Mouse (Mus musculus) kidney, embryonic 15.5 days (tissue): Measurements from ENCODE around the gene Tbata. TPM values are rescaled to one million over a fixed set of nuclear protein-coding genes. Genes with fewer than 3 reads are reported as not detected.

Source experiments
- ATAC-seq: fragments of 200-750 bp; cut with Nextera tagmentation; replicated peaks from 2 replicates; pipeline ENCODE4 v1.8.0; 2017; ENCODE audit warnings: moderate TSS enrichment; ENCODE audit not compliant: low FRiP score
- H3K27ac ChIP-seq: fragments of 300-500 bp; sonication (generic); 2 replicates; pipeline ENCODE4 v1.5.1; 2015; ENCODE audit warnings: mild to moderate bottlenecking, inconsistent platforms
- H3K27me3 ChIP-seq: fragments of 300-500 bp; sonication (generic); 2 replicates; pipeline ENCODE4 v1.6.1; 2015; ENCODE audit warnings: inconsistent platforms
- H3K36me3 ChIP-seq: fragments of 300-500 bp; sonication (generic); 2 replicates; pipeline ENCODE4 v1.6.1; 2015; ENCODE audit warnings: inconsistent platforms
- H3K4me1 ChIP-seq: fragments of 300-500 bp; sonication (generic); 2 replicates; pipeline ENCODE4 v1.6.1; 2015; ENCODE audit warnings: inconsistent platforms
- H3K4me2 ChIP-seq: fragments of 300-500 bp; sonication (generic); 2 replicates; pipeline ENCODE4 v1.6.1; 2015; ENCODE audit warnings: moderate library complexity, mild to moderate bottlenecking, inconsistent platforms
- H3K4me3 ChIP-seq: fragments of 300-500 bp; sonication (generic); replicated peaks from 2 replicates; pipeline ENCODE4 v1.5.1; 2015; ENCODE audit warnings: mild to moderate bottlenecking, inconsistent platforms
- H3K9ac ChIP-seq: fragments of 300-500 bp; sonication (generic); 2 replicates; pipeline ENCODE4 v1.6.1; 2015; ENCODE audit warnings: mild to moderate bottlenecking, inconsistent platforms
- H3K9me3 ChIP-seq: fragments of 300-500 bp; sonication (generic); replicated peaks from 2 replicates; pipeline ENCODE4 v1.6.1; 2016; ENCODE audit warnings: inconsistent platforms
- WGBS: fragments of 180-500 bp; shearing (Covaris S2); methylation state at CpG from one replicate; pipeline ENCODE4 v1.1.7; 2015; ENCODE audit warnings: mixed read lengths; 5-methylcytosine and 5-hydroxymethylcytosine counted together
- polyA plus RNA-seq: library from polyadenylated mRNA; unstranded; fragments of >200 nt; fragmentation: Nextera tagmentation; extraction: Ambion mirVana; gene quantifications from 2 replicates; pipeline ENCODE4 v1.2.1, GENCODE M21; 2015

Tbata gene
- polyA plus RNA-seq, 1 experiment from 2014 or later = 0.23 TPM

- Histone ChIP-seq H3K4me1 (peaks cover 12% of the 10 kb centered on the region), H3K9me3 (no peaks in the 10 kb centered on the region), H3K27ac (no peak overlapping the region), H3K4me2 (no peak overlapping the region), H3K9ac (no peak overlapping the region), H3K27me3 (peaks cover 25% of the 10 kb centered on the region), H3K4me3 (no peak overlapping the region), H3K36me3 (no peaks in the 10 kb centered on the region)
- no peak for ATAC-seq
- WGBS = 88% methylated on average over 4 of the region's 4 CpGs
These were observed 742 bp downstream of the Tbata start for GRCm38 (mm10) chr10:61172496-61172895.

- ATAC-seq = no peak
- no peak overlapping the region for H3K27ac ChIP-seq
- WGBS = 31% methylated on average over 13 of the region's 13 CpGs
- H3K36me3 ChIP-seq = no peaks in the 10 kb centered on the region
- H3K4me1 ChIP-seq = peaks cover 12% of the 10 kb centered on the region
- H3K4me2 ChIP-seq = no peak overlapping the region
- H3K4me3 ChIP-seq = no peak overlapping the region
- peaks cover 26% of the 10 kb centered on the region for H3K27me3 ChIP-seq
- no peak overlapping the region for H3K9ac ChIP-seq
- H3K9me3 ChIP-seq = no peaks in the 10 kb centered on the region
These were observed 3.1 kb downstream of the Tbata start for GRCm38 (mm10) chr10:61174711-61175441.

GRCm38 (mm10) chr10:61175442-61176204, 3.9 kb downstream of the Tbata start:
- Histone ChIP-seq H3K4me1 (peaks cover 12% of the 10 kb centered on the region), H3K27me3 (peaks cover 26% of the 10 kb centered on the region), H3K9ac (0 out of 2 replicates have a peak overlapping the region, but pooled peaks have one; percentile 7), H3K4me3 (peak overlapping the region; percentile 6; the same call in 1 of the 2 replicates), H3K9me3 (no peaks in the 10 kb centered on the region), H3K27ac (no peak overlapping the region), H3K4me2 (peak overlapping the region; percentile 50), H3K36me3 (no peaks in the 10 kb centered on the region)
- 18% methylated on average over 24 of the region's 24 CpGs for WGBS
- no peak for ATAC-seq

GRCm38 (mm10) chr10:61176221-61176790, 4.6 kb downstream of the Tbata start:
- H3K4me3 ChIP-seq = peak overlapping the region; percentile 6; the same call in 1 of the 2 replicates
- 0 out of 2 replicates have a peak overlapping the region, but pooled peaks have one; percentile 7 for H3K9ac ChIP-seq
- H3K27me3 ChIP-seq = peaks cover 26% of the 10 kb centered on the region
- H3K9me3 ChIP-seq = no peaks in the 10 kb centered on the region
- 44% methylated on average over 7 of the region's 7 CpGs for WGBS
- no peaks in the 10 kb centered on the region for H3K36me3 ChIP-seq
- peak overlapping the region; percentile 50 for H3K4me2 ChIP-seq
- ATAC-seq = no peak
- H3K4me1 ChIP-seq = peaks cover 12% of the 10 kb centered on the region
- H3K27ac ChIP-seq = no peak overlapping the region

- Histone ChIP-seq H3K27me3 (peaks cover 26% of the 10 kb centered on the region), H3K4me3 (no peak overlapping the region), H3K4me2 (no peak overlapping the region), H3K9me3 (no peaks in the 10 kb centered on the region), H3K27ac (no peak overlapping the region), H3K4me1 (peaks cover 12% of the 10 kb centered on the region), H3K9ac (no peak overlapping the region), H3K36me3 (no peaks in the 10 kb centered on the region)
- 75% methylated on average over 4 of the region's 4 CpGs for WGBS
- no peak for ATAC-seq
These were observed 6.0 kb downstream of the Tbata start for GRCm38 (mm10) chr10:61177751-61178150.

GRCm38 (mm10) chr10:61178687-61179086, 6.9 kb downstream of the Tbata start:
- WGBS = 89% methylated on average over 8 of the region's 8 CpGs
- no peak for ATAC-seq
- no peak overlapping the region for H3K9ac ChIP-seq

GRCm38 (mm10) chr10:61179927-61180326, 8.2 kb downstream of the Tbata start:
- Histone ChIP-seq H3K27me3 (peaks cover 21% of the 10 kb centered on the region), H3K4me3 (no peak overlapping the region), H3K4me2 (no peak overlapping the region), H3K27ac (no peak overlapping the region), H3K9ac (no peak overlapping the region), H3K9me3 (no peaks in the 10 kb centered on the region), H3K36me3 (no peaks in the 10 kb centered on the region), H3K4me1 (peaks cover 8% of the 10 kb centered on the region)
- WGBS = 83% methylated on average over 6 of the region's 6 CpGs
- no peak for ATAC-seq

More at GRCm38 (mm10) chr10:61178687-61179086, 6.9 kb downstream of the Tbata start:
- no peak overlapping the region for H3K4me2 ChIP-seq
- H3K4me1 ChIP-seq = peaks cover 12% of the 10 kb centered on the region
- peaks cover 26% of the 10 kb centered on the region for H3K27me3 ChIP-seq
- no peak overlapping the region for H3K4me3 ChIP-seq
- H3K9me3 ChIP-seq = no peaks in the 10 kb centered on the region
- H3K36me3 ChIP-seq = no peaks in the 10 kb centered on the region
- H3K27ac ChIP-seq = no peak overlapping the region

GRCm38 (mm10) chr10:61187001-61187400, 15.2 kb downstream of the Tbata start:
- H3K27ac ChIP-seq = no peak overlapping the region
- H3K9me3 ChIP-seq = no peaks in the 10 kb centered on the region
- no peaks in the 10 kb centered on the region for H3K4me1 ChIP-seq
- H3K4me2 ChIP-seq = no peak overlapping the region
- H3K36me3 ChIP-seq = no peaks in the 10 kb centered on the region
- no peaks in the 10 kb centered on the region for H3K27me3 ChIP-seq
- ATAC-seq = no peak
- H3K9ac ChIP-seq = no peak overlapping the region
- no peak overlapping the region for H3K4me3 ChIP-seq
- 68% methylated on average over 3 of the region's 3 CpGs for WGBS

- H3K4me1 ChIP-seq = no peaks in the 10 kb centered on the region
- H3K27ac ChIP-seq = no peak overlapping the region
- H3K9me3 ChIP-seq = no peaks in the 10 kb centered on the region
- no peak overlapping the region for H3K4me2 ChIP-seq
- H3K4me3 ChIP-seq = no peak overlapping the region
- H3K9ac ChIP-seq = no peak overlapping the region
- H3K36me3 ChIP-seq = no peaks in the 10 kb centered on the region
- 62% methylated on average over 3 of the region's 3 CpGs for WGBS
- no peaks in the 10 kb centered on the region for H3K27me3 ChIP-seq
- ATAC-seq = no peak
These were observed 16.3 kb downstream of the Tbata start for GRCm38 (mm10) chr10:61188010-61188409.

- 87% methylated on average over 9 of the region's 9 CpGs for WGBS
- no peak overlapping the region for H3K9ac ChIP-seq
- no peak overlapping the region for H3K27ac ChIP-seq
- no peaks in the 10 kb centered on the region for H3K9me3 ChIP-seq
- ATAC-seq = no peak
- no peak overlapping the region for H3K4me2 ChIP-seq
- peaks cover under 1% of the 10 kb centered on the region for H3K4me1 ChIP-seq
- H3K4me3 ChIP-seq = no peak overlapping the region
- H3K36me3 ChIP-seq = no peaks in the 10 kb centered on the region
- no peaks in the 10 kb centered on the region for H3K27me3 ChIP-seq
These were observed 22.9 kb downstream of the Tbata start for GRCm38 (mm10) chr10:61194611-61195010.

- Histone ChIP-seq H3K4me2 (no peak overlapping the region), H3K27ac (no peak overlapping the region)
- no peak for ATAC-seq
These were observed 23.5 kb downstream of the Tbata start for GRCm38 (mm10) chr10:61195216-61195615.

GRCm38 (mm10) chr10:61195718-61196291, 24.1 kb downstream of the Tbata start:
- H3K27ac ChIP-seq = no peak overlapping the region
- no peaks in the 10 kb centered on the region for H3K36me3 ChIP-seq
- peaks cover 5% of the 10 kb centered on the region for H3K4me1 ChIP-seq
- 79% methylated on average over 5 of the region's 5 CpGs for WGBS
- no peak overlapping the region for H3K9ac ChIP-seq
- H3K4me2 ChIP-seq = no peak overlapping the region
- H3K27me3 ChIP-seq = no peaks in the 10 kb centered on the region
- no peak for ATAC-seq
- H3K9me3 ChIP-seq = no peaks in the 10 kb centered on the region
- no peak overlapping the region for H3K4me3 ChIP-seq

More at GRCm38 (mm10) chr10:61195216-61195615, 23.5 kb downstream of the Tbata start:
- WGBS = 65% methylated on average over 8 of the region's 8 CpGs
- Histone ChIP-seq H3K4me3 (no peak overlapping the region), H3K36me3 (no peaks in the 10 kb centered on the region), H3K4me1 (peaks cover 5% of the 10 kb centered on the region), H3K27me3 (no peaks in the 10 kb centered on the region), H3K9ac (no peak overlapping the region), H3K9me3 (no peaks in the 10 kb centered on the region)
